Mouse (Mus musculus): ENCODE measurements around the gene Gm10277. TPM values are rescaled to one million over a fixed set of nuclear protein-coding genes. Genes with fewer than 3 reads are reported as not detected.
A peak's percentile ranks its signal among the peaks of the same experiment; 100 is the strongest.

Gene Gm10277
- total RNA-seq, 2 experiments from 2014 or later, result not detected

DNA sequence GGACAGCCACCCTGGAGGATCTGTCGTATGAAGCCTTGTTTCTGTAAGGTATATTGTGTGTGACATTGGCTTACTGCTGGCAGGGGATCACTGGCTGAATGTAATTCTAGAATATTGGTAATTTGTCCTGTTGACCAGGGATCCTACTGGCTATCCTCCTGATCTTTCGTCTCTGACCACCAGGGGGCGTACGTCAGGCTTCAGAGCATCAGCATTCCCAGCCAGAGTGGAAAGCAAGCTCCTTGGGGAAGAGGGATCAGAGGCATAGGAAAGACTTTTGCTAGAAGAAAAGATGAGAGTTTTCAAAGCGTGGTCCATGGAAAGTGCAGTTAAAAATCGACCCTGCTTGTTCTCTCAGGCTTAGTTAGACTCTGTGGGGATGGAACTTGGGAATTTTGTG is 50.3 kb downstream of the Gm10277 start:
- intact Hi-C loops (cut with DNase I), result loop anchor here (1.0 to 2.0 kb wide), 3 partner anchors 56 to 230 kb away; no protein-coding TSS in a partner anchor
- DNase-seq, result peak; percentile 83 to 91

Other genes starting within 250 kb of the Gm10277 start
- 10 to 100 TPM; 54.4 to 56.0 TPM for gene Taok1, start 179.9 kb downstream of the Gm10277 start, total RNA-seq (2021)
- gene Nufip2, start 101.6 kb downstream of the Gm10277 start, total RNA-seq (2021), result 10 to 100 TPM; 46.8 to 48.3 TPM
- gene Cryba1, start 62.5 kb downstream of the Gm10277 start, total RNA-seq (2021), result not detected
- 100 to 1,000 TPM; 256 to 280 TPM for gene Myo18a, start 24.5 kb downstream of the Gm10277 start, total RNA-seq (2021)
- gene Pipox, start 106.3 kb upstream of the Gm10277 start, total RNA-seq (2021), result under 1 TPM; 0.53 to 0.89 TPM
- under 1 TPM; 0.16 to 0.44 TPM for gene Sez6, start 143.1 kb upstream of the Gm10277 start, total RNA-seq (2021)
- gene Phf12, start 195.0 kb upstream of the Gm10277 start, total RNA-seq (2021), result 10 to 100 TPM; 23.2 to 31.5 TPM
- 1 to 10 TPM; 3.9 to 5.0 TPM for gene Dhrs13, start 244.5 kb upstream of the Gm10277 start, total RNA-seq (2021)

Measured in heart, postnatal 36 days (tissue).